Mouse (Mus musculus): Measurements from ENCODE around the gene Ppp1r15a.

GRCm38 (mm10) chr7:45551512-45551883 is 25.4 kb upstream of the Ppp1r15a start:
- TF ChIP-seq CTCF (IDR thresholded peaks at IDR 0.05; ENCODE audit: extremely low read depth, insufficient read depth, low read length) (no peak), POLR2A (IDR thresholded peaks at IDR 0.05; ENCODE audit: extremely low read depth, insufficient read depth, low read length) (no peak)

Data from cortical plate, adult 2 months (tissue).